Mouse (Mus musculus): ENCODE data around the gene Gpatch11. TPM values are rescaled to one million over a fixed set of nuclear protein-coding genes. Genes with fewer than 3 reads are reported as not detected.

Gpatch11 gene
- polyA plus RNA-seq, 1 experiment = 38.3 TPM

- no peak for TF ChIP-seq POLR2A (IDR thresholded peaks at IDR 0.05; ENCODE audit: borderline replicate concordance, low read depth, low read length)
- no peak for TF ChIP-seq CTCF (IDR thresholded peaks at IDR 0.05; ENCODE audit: low read depth, low read length)
- Histone ChIP-seq H3K4me3 (ENCODE audit: insufficient read depth, low read length) (peak overlapping the region; percentile 91), H3K27ac (ENCODE audit: insufficient read depth, low read depth, low read length) (peak overlapping the region; percentile 62), H3K4me1 (ENCODE audit: control insufficient read depth, insufficient read depth, low read length) (peaks cover 5% of the 10 kb centered on the region)
These were observed 689 bp downstream of the Gpatch11 start for GRCm38 (mm10) chr17:78836056-78836455.

- H3K4me3 ChIP-seq (ENCODE audit: insufficient read depth, low read length) = no peak overlapping the region
- 0 out of 2 replicates have a peak, but pooled peaks cover 3% of the 10 kb centered on the region for H3K4me1 ChIP-seq (ENCODE audit: control insufficient read depth, insufficient read depth, low read length)
- TF ChIP-seq CTCF (IDR thresholded peaks at IDR 0.05; ENCODE audit: low read depth, low read length) (no peak), POLR2A (IDR thresholded peaks at IDR 0.05; ENCODE audit: borderline replicate concordance, low read depth, low read length) (no peak)
- H3K27ac ChIP-seq (ENCODE audit: insufficient read depth, low read depth, low read length) = no peak overlapping the region
These were observed 7.0 kb downstream of the Gpatch11 start for GRCm38 (mm10) chr17:78842271-78842928.

- Histone ChIP-seq H3K4me1 (ENCODE audit: control insufficient read depth, insufficient read depth, low read length) (no peaks in the 10 kb centered on the region), H3K4me3 (ENCODE audit: insufficient read depth, low read length) (no peak overlapping the region), H3K27ac (ENCODE audit: insufficient read depth, low read depth, low read length) (no peak overlapping the region)
- TF ChIP-seq POLR2A (IDR thresholded peaks at IDR 0.05; ENCODE audit: borderline replicate concordance, low read depth, low read length) = no peak
- TF ChIP-seq CTCF (IDR thresholded peaks at IDR 0.05; ENCODE audit: low read depth, low read length) = no peak
These were observed 20.9 kb downstream of the Gpatch11 start for GRCm38 (mm10) chr17:78856243-78856642.

GRCm38 (mm10) chr17:78873886-78874285 lies 38.5 kb downstream of the Gpatch11 start:
- TF ChIP-seq CTCF (IDR thresholded peaks at IDR 0.05; ENCODE audit: low read depth, low read length) = no peak
- TF ChIP-seq POLR2A (IDR thresholded peaks at IDR 0.05; ENCODE audit: borderline replicate concordance, low read depth, low read length) = no peak
- no peaks in the 10 kb centered on the region for H3K4me1 ChIP-seq (ENCODE audit: control insufficient read depth, insufficient read depth, low read length)
- H3K27ac ChIP-seq (ENCODE audit: insufficient read depth, low read depth, low read length) = no peak overlapping the region
- H3K4me3 ChIP-seq (ENCODE audit: insufficient read depth, low read length) = no peak overlapping the region

GRCm38 (mm10) chr17:78881878-78882304 lies 46.5 kb downstream of the Gpatch11 start:
- TF ChIP-seq POLR2A (IDR thresholded peaks at IDR 0.05; ENCODE audit: borderline replicate concordance, low read depth, low read length) = no peak
- no peak for TF ChIP-seq CTCF (IDR thresholded peaks at IDR 0.05; ENCODE audit: low read depth, low read length)
- Histone ChIP-seq H3K4me1 (ENCODE audit: control insufficient read depth, insufficient read depth, low read length) (peaks cover 8% of the 10 kb centered on the region), H3K4me3 (ENCODE audit: insufficient read depth, low read length) (peak overlapping the region; percentile 80), H3K27ac (ENCODE audit: insufficient read depth, low read depth, low read length) (peak overlapping the region; percentile 70)

- peak within 1 kb of the TSS; percentile 80 for H3K4me3 ChIP-seq (ENCODE audit: insufficient read depth, low read length)
- H3K4me1 ChIP-seq (ENCODE audit: control insufficient read depth, insufficient read depth, low read length) = peaks cover 8% of the 10 kb centered on the region
- H3K27ac ChIP-seq (ENCODE audit: insufficient read depth, low read depth, low read length) = peak within 1 kb of the TSS; percentile 70
- TF ChIP-seq CTCF (IDR thresholded peaks at IDR 0.05; ENCODE audit: low read depth, low read length) (no peak), POLR2A (IDR thresholded peaks at IDR 0.05; ENCODE audit: borderline replicate concordance, low read depth, low read length) (no peak)
These were observed 47.2 kb downstream of the Gpatch11 start, which contains the start of gene Eif2ak2 for GRCm38 (mm10) chr17:78882401-78883112. Gene Eif2ak2 (minus strand): TSS chr17:78882573.

GRCm38 (mm10) chr17:78883291-78883690 lies 47.9 kb downstream of the Gpatch11 start:
- Histone ChIP-seq H3K4me3 (ENCODE audit: insufficient read depth, low read length) (no peak overlapping the region), H3K4me1 (ENCODE audit: control insufficient read depth, insufficient read depth, low read length) (peaks cover 8% of the 10 kb centered on the region)
- TF ChIP-seq CTCF (IDR thresholded peaks at IDR 0.05; ENCODE audit: low read depth, low read length) (no peak), POLR2A (IDR thresholded peaks at IDR 0.05; ENCODE audit: borderline replicate concordance, low read depth, low read length) (no peak)

GRCm38 (mm10) chr17:78885286-78886065 lies 50.1 kb downstream of the Gpatch11 start:
- Histone ChIP-seq H3K27ac (ENCODE audit: insufficient read depth, low read depth, low read length) (no peak overlapping the region), H3K4me3 (ENCODE audit: insufficient read depth, low read length) (no peak overlapping the region), H3K4me1 (ENCODE audit: control insufficient read depth, insufficient read depth, low read length) (peaks cover 10% of the 10 kb centered on the region)
- no peak for TF ChIP-seq CTCF (IDR thresholded peaks at IDR 0.05; ENCODE audit: low read depth, low read length)
- TF ChIP-seq POLR2A (IDR thresholded peaks at IDR 0.05; ENCODE audit: borderline replicate concordance, low read depth, low read length) = no peak

More at GRCm38 (mm10) chr17:78883291-78883690, 47.9 kb downstream of the Gpatch11 start:
- H3K27ac ChIP-seq (ENCODE audit: insufficient read depth, low read depth, low read length) = no peak overlapping the region

GRCm38 (mm10) chr17:78888554-78888953 lies 53.2 kb downstream of the Gpatch11 start:
- Histone ChIP-seq H3K27ac (ENCODE audit: insufficient read depth, low read depth, low read length) (no peak overlapping the region), H3K4me1 (ENCODE audit: control insufficient read depth, insufficient read depth, low read length) (peaks cover 7% of the 10 kb centered on the region), H3K4me3 (ENCODE audit: insufficient read depth, low read length) (no peak overlapping the region)
- no peak for TF ChIP-seq CTCF (IDR thresholded peaks at IDR 0.05; ENCODE audit: low read depth, low read length)
- TF ChIP-seq POLR2A (IDR thresholded peaks at IDR 0.05; ENCODE audit: borderline replicate concordance, low read depth, low read length) = no peak
